Mouse (Mus musculus) forebrain, embryonic 12.5 days (tissue): ENCODE measurements around the gene Zfp217. TPM values are rescaled to one million over a fixed set of nuclear protein-coding genes. Genes with fewer than 3 reads are reported as not detected.
"Not testable (repeated sequence)": the region's sequence is repeated elsewhere in the genome, so short reads cannot be mapped to it uniquely, and the experiment has no call there.

Experiments used
- ATAC-seq: fragments of 200-750 bp; cut with Nextera tagmentation; 2 replicates; pipeline ENCODE4 v1.8.0; 2017; ENCODE audit warnings: moderate TSS enrichment; ENCODE audit not compliant: low FRiP score
- H3K27ac ChIP-seq: fragments of 300-500 bp; sonication (generic); 2 replicates; pipeline ENCODE4 v1.5.1; 2016; ENCODE audit warnings: mild to moderate bottlenecking
- H3K27me3 ChIP-seq: fragments of 300-500 bp; sonication (generic); 2 replicates; pipeline ENCODE4 v1.6.1; 2016; ENCODE audit warnings: mild to moderate bottlenecking
- H3K36me3 ChIP-seq: fragments of 300-500 bp; sonication (generic); replicated peaks from 2 replicates; pipeline ENCODE4 v1.6.1; 2016; ENCODE audit warnings: mild to moderate bottlenecking
- H3K4me1 ChIP-seq: fragments of 300-500 bp; sonication (generic); 2 replicates; pipeline ENCODE4 v1.6.1; 2016
- H3K4me2 ChIP-seq: fragments of 300-500 bp; sonication (generic); 2 replicates; pipeline ENCODE4 v1.6.1; 2016; ENCODE audit warnings: mild to moderate bottlenecking, moderate library complexity
- H3K4me3 ChIP-seq: fragments of 300-500 bp; sonication (generic); replicated peaks from 2 replicates; pipeline ENCODE4 v1.5.1; 2016; ENCODE audit warnings: mild to moderate bottlenecking
- H3K9ac ChIP-seq: fragments of 300-500 bp; sonication (generic); 2 replicates; pipeline ENCODE4 v1.6.1; 2016; ENCODE audit warnings: mild to moderate bottlenecking
- H3K9me3 ChIP-seq: fragments of 300-500 bp; sonication (generic); 2 replicates; pipeline ENCODE4 v1.6.1; 2016
- WGBS: fragments of 180-500 bp; shearing (Covaris S2); methylation state at CpG from one replicate; pipeline ENCODE4 v1.1.7; 2016; 5-methylcytosine and 5-hydroxymethylcytosine counted together
- polyA plus RNA-seq: library from polyadenylated mRNA; unstranded; fragments of >200 nt; fragmentation: Nextera tagmentation; extraction: Ambion mirVana; gene quantifications from 2 replicates; pipeline ENCODE4 v1.2.1, GENCODE M21; 2016

The Zfp217 gene
- 3.6 and 4.5 TPM in 2 replicates for polyA plus RNA-seq

DNA sequence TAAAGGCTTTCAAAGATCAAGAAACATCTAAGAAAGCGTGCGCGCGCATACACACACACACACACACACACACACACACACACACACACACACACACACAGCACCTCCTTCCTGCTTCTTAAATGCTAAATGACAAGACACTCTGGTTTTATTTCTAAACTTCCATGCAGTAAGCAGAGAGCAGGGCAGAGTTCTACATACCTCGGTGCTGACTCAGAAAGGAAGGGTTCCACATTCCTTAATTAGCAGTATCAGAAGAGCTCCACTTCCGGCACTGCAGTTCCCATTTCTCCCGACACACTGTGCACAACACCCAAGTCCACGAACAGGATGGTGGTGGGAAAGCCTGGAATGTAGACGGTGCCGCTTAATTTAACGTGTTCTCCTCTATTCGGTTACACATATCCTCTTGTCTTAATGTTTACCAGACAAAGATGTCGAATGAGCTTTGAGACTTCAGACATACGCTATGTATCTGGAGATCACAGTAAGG, at the start of gene Zfp217:
Gene Zfp217 (minus strand): TSS at position 443 of the 493 bp plus-strand sequence.
- WGBS, result 75% methylated on average over 14 of the region's 14 CpGs
- Histone ChIP-seq H3K27me3 (0 out of 2 replicates have a peak, but pooled peaks cover under 1% of the 10 kb centered on the region), H3K9me3 (no peaks in the 10 kb centered on the region), H3K4me1 (no peaks in the 10 kb centered on the region), H3K4me3 (no peak within 1 kb of the TSS), H3K4me2 (no peak within 1 kb of the TSS), H3K9ac (no peak within 1 kb of the TSS), H3K36me3 (no peaks in the 10 kb centered on the region), H3K27ac (no peak within 1 kb of the TSS)
- ATAC-seq, result no peak

DNA sequence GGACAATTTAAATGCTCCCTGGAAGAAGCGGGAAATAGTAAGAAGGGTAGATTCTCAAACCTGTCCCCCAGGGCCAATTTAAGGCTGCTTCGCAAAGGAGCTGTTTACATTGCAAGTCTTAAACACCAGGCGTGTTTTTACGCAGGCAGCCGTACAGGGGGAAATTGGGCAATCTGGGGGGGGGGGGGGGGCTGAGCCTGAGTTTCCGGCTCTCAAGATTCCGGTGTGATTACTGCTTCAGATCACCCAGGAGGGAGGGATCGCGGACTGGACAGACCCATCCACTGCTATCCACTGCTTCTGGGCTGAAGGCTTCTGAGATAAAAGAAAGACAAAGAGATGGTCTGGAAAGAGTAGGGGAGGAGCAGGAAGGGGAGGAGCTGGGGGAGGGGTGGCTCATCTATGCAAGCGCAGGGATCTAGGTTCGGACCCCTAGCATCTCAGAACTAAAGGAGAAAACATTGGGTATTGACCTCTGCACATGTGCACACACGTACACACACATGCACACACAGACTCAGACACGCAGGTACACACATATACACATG, 47.7 kb upstream of the Zfp217 start:
- H3K9me3 ChIP-seq, result no peaks in the 10 kb centered on the region
- H3K4me3 ChIP-seq, result no peak overlapping the region
- H3K4me2 ChIP-seq, result no peak overlapping the region
- no peaks in the 10 kb centered on the region for H3K27me3 ChIP-seq
- H3K27ac ChIP-seq, result no peak overlapping the region
- no peak for ATAC-seq
- no peak overlapping the region for H3K9ac ChIP-seq
- H3K36me3 ChIP-seq, result no peaks in the 10 kb centered on the region
- 80% methylated on average over 12 of the region's 13 CpGs for WGBS
- H3K4me1 ChIP-seq, result peaks cover 18% of the 10 kb centered on the region

DNA sequence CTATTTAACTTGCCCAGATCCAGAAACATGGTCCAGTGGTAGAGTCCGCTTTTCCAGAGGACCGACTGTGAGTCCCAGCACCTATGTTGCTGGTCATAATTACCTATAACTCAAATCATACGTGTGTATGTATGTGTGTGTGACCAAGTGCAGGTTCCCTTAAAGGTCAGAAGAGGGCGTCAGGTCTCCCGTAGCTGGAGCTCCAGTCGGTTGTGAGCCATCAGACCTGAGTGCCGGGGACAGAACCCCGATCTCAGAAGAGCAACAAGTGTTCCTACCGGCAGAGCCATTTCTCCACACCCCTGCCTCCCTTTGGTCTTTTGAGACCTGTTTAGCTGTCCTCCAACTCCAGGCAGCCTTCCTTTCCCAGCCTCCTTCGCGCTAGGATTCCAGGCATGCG, 46.9 kb upstream of the Zfp217 start:
- H3K36me3 ChIP-seq, result no peaks in the 10 kb centered on the region
- no peak overlapping the region for H3K4me2 ChIP-seq
- no peak overlapping the region for H3K27ac ChIP-seq
- peaks cover 18% of the 10 kb centered on the region for H3K4me1 ChIP-seq
- no peak overlapping the region for H3K4me3 ChIP-seq
- WGBS, result 94% methylated on average over 12 of the region's 12 CpGs
- ATAC-seq, result no peak
- H3K27me3 ChIP-seq, result no peaks in the 10 kb centered on the region
- no peak overlapping the region for H3K9ac ChIP-seq
- H3K9me3 ChIP-seq, result no peaks in the 10 kb centered on the region

DNA sequence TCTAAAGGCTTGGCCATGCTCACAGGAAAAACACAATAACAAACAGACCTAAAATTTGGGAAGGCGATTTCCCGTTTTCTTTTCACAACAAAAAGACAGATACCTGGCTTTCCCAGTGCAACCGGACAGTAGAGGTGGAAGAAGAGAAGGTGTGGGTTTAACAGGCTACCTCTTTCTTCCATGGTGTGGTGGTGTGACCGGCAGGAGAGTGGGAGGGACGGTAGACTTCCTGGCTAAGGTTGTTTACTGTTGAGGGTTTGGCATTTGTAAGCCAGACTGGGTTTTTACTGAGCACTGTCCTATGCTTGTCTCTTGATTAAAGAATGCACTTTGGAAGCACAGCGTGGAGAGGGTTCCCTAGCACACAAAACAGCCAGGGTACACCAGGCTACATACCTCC, 45.9 kb upstream of the Zfp217 start:
- Histone ChIP-seq H3K27ac (peak overlapping the region; percentile 88), H3K9me3 (no peaks in the 10 kb centered on the region), H3K36me3 (no peaks in the 10 kb centered on the region), H3K27me3 (no peaks in the 10 kb centered on the region), H3K4me1 (peaks cover 18% of the 10 kb centered on the region), H3K4me2 (peak overlapping the region; percentile 49), H3K4me3 (peak overlapping the region; percentile 27), H3K9ac (peak overlapping the region; percentile 36)
- 0 out of 2 replicates have a peak, but pooled peaks have one; percentile 37 for ATAC-seq
- WGBS, result 13% methylated on average over 6 of the region's 6 CpGs

DNA sequence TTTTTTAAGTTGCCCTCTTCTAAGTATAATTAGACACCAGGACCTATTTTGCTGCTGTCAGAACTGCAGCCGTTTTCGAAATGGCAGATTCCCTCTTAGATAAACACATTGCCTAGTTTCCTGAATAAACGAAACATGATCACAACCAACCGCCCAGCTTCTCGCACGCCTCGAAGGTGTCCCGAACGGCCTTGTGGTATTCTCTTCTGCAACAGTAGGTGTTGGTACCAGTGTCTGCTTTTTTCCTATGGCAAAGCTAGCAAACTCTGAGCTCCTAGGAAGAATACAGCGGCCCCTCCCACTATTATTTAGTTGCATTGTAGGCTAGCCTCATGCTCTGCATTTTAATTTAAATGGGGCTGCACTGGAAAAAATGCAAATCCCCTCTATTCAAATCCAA, 45.3 kb upstream of the Zfp217 start:
- 2% methylated on average over 10 of the region's 10 CpGs for WGBS
- H3K4me1 ChIP-seq, result peaks cover 18% of the 10 kb centered on the region
- ATAC-seq, result peak; percentile 77
- H3K36me3 ChIP-seq, result no peaks in the 10 kb centered on the region
- H3K27ac ChIP-seq, result peak overlapping the region; percentile 88
- no peaks in the 10 kb centered on the region for H3K9me3 ChIP-seq
- H3K9ac ChIP-seq, result peak overlapping the region; percentile 36
- H3K27me3 ChIP-seq, result no peaks in the 10 kb centered on the region
- H3K4me3 ChIP-seq, result peak overlapping the region; percentile 27
- peak overlapping the region; percentile 49 for H3K4me2 ChIP-seq

DNA sequence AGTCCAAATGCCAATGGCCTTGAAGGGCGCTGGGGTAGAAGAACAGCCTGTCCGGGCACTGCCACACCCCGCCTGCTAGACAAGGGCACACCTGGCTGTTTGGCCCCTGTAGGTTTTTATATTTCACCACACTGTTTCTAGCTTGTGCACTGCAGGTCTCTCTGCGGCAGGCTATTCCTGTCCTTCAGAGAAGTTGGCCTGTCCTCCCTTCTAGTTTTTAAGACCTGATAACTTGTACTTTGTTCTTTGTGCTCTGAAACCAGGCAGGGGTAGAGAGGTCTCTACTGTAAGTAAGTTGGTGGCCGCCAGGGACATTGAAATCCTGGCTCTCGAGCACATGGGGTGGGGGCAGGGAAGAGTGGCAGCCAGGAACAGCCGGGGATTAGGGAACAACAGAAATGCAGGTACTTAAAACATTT, 44.8 kb upstream of the Zfp217 start:
- WGBS, result 26% methylated on average over 7 of the region's 7 CpGs
- Histone ChIP-seq H3K4me3 (peak overlapping the region; percentile 27), H3K4me1 (peaks cover 18% of the 10 kb centered on the region), H3K27ac (peak overlapping the region; percentile 88), H3K4me2 (peak overlapping the region; percentile 49), H3K9ac (peak overlapping the region; percentile 42; the same call in 1 of the 2 replicates), H3K27me3 (no peaks in the 10 kb centered on the region), H3K36me3 (no peaks in the 10 kb centered on the region), H3K9me3 (no peaks in the 10 kb centered on the region)
- peak; percentile 77 for ATAC-seq

DNA sequence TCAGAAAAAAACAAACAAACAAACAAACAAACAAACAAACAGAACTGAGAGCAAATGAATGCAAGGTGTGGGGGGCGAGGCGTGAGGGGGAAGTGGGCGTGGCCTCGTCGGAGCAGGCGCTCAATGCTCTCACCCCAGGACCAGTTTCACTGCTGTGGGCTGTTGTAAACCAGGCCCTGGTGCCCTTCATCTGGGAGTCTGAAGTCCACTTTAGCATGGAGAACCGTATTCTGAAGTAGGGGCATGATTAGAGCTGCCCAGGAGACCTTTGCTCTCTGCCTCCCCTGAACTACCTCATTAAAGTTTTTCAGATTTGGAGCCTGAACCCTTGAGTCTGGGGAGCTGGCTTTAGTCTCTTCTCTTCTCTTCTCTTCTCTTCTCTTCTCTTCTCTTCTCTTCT, 40.8 kb upstream of the Zfp217 start:
- H3K9me3 ChIP-seq, result no peaks in the 10 kb centered on the region
- H3K4me3 ChIP-seq, result no peak overlapping the region
- ATAC-seq, result no peak
- no peak overlapping the region for H3K4me2 ChIP-seq
- H3K27me3 ChIP-seq, result no peaks in the 10 kb centered on the region
- H3K9ac ChIP-seq, result no peak overlapping the region
- 93% methylated on average over 7 of the region's 7 CpGs for WGBS
- peaks cover 23% of the 10 kb centered on the region for H3K4me1 ChIP-seq
- no peak overlapping the region for H3K27ac ChIP-seq
- H3K36me3 ChIP-seq, result no peaks in the 10 kb centered on the region

DNA sequence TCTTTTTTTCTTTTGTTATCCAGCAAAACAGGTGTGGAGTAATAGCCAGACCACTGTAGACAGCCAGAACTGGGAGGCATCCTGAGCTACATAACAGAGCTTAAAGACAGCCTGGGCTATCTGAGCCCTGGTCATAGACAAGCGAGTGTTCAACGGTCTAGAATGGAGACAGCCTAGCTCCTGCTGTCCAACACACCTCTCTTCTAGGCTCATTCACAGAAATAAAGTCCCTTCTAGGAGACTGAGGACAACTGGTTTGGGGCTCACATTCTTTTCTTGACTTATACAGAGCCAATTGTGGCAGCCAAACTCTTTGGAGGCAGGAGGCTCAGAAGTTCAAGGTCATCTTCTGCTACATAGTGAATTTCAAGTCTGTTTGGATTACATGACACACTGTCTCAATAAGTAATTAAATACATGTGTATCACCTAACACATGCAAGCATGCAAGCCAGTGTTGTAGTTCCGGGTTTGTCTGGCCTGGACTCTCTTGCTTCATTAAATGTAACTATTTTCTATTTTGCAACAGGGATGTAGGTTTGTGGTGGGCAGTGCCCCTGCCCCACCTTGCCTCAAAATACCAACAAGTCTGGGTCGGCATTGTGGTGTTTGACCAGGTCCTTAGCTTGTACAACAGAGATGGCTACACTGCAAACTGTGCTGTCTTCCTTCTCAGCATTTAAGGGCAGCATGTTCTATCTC, 37.4 kb upstream of the Zfp217 start:
- no peak overlapping the region for H3K9ac ChIP-seq
- H3K27ac ChIP-seq, result no peak overlapping the region
- WGBS, result 75% methylated on average over 4 of the region's 4 CpGs
- H3K4me2 ChIP-seq, result peak overlapping the region; percentile 66; the same call in 1 of the 2 replicates
- no peaks in the 10 kb centered on the region for H3K9me3 ChIP-seq
- no peak; the same call in 1 of the 2 replicates for ATAC-seq
- no peaks in the 10 kb centered on the region for H3K36me3 ChIP-seq
- H3K4me1 ChIP-seq, result peaks cover 9% of the 10 kb centered on the region; the same call in 1 of the 2 replicates
- H3K4me3 ChIP-seq, result no peak overlapping the region
- no peaks in the 10 kb centered on the region for H3K27me3 ChIP-seq

DNA sequence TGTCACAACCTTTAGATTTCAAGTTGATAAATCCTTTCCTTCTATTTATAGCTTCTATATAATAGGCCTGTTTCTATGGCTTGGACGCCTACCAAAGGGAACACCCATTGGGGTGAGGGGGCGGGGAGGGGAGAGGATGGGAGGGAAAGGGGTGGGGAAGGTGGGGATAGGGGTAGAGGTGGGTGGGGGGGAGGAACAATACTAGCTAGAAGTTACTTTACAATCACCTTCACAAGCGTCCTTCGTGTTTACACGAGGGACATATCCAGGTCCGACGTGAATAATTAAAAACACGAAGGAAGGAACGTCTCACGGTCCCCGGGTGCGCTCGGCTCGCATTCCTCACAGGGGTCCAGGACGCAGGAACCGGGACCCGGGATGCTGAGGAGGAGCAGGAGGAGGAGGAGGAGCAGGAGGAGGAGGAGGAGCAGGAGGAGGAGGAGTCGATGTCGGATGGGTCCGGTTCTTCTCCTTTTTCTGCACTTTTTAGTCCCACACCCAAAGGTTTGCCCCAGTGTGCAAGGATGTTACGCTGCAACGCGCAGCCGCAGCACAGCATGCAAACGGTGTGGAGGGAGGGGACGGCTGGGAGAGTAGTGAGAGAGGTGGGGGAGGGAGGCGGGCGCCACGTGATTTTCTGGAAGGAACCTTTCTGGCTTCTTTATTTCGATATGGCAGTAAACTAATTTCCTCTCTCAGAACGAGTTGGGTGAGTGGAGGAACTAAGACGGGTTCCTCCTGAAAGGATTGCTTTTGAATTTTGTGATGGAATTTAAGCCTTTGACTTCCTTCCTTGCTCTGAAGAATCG, 36.5 kb upstream of the Zfp217 start:
- H3K27ac ChIP-seq, result peak overlapping the region; percentile 50; the same call in 1 of the 2 replicates
- WGBS, result 1% methylated on average over 32 of the region's 33 CpGs
- H3K27me3 ChIP-seq, result no peaks in the 10 kb centered on the region
- H3K4me2 ChIP-seq, result peak overlapping the region; percentile 66
- H3K9me3 ChIP-seq, result no peaks in the 10 kb centered on the region
- ATAC-seq, result peak; percentile 93
- H3K4me1 ChIP-seq, result peaks cover 9% of the 10 kb centered on the region; the same call in 1 of the 2 replicates
- H3K9ac ChIP-seq, result peak overlapping the region; percentile 61
- H3K4me3 ChIP-seq, result peak overlapping the region; percentile 47
- H3K36me3 ChIP-seq, result no peaks in the 10 kb centered on the region

DNA sequence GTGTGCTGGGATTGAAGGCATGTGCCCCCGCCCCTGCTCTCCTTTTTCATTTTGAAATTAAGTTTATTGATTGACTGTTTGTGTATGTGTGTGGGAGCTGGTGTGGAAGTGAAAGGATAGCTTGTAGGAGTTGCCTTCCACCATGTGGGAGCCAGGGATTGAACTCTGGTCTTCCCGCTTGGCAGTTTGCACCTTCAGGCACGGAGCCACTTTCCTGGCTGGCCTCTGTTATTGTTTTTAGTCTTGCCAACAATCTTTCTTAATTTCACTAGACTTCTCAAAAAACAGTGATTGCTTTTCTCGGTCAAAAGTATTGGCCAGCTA, 35.9 kb upstream of the Zfp217 start:
- WGBS, result 79% methylated on average over 4 of the region's 4 CpGs
- ATAC-seq, result no peak
- H3K4me3 ChIP-seq, result no peak overlapping the region

DNA sequence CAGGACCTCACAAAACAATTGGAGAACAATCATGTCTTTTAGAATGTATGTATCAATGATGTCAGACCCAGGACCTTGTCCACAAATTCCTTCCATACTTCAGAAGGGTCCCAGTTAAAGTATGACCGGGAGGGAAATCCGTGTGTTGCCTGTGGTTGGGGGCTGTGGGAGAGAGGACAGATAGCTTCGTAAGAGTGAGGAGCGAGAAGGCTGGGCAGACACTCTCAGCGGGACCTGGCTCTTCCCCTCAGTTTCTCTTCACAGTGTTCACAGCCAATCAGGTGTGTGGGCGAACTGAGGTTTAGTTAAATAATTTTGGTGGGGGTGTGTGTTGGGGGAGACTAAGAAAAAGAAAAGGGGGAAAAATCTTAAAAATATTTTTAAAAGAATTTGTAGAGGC, 34.0 kb upstream of the Zfp217 start:
- no peak for ATAC-seq
- H3K27ac ChIP-seq, result no peak overlapping the region
- H3K4me3 ChIP-seq, result no peak overlapping the region
- H3K27me3 ChIP-seq, result 0 out of 2 replicates have a peak, but pooled peaks cover 4% of the 10 kb centered on the region
- WGBS, result 91% methylated on average over 6 of the region's 6 CpGs
- H3K9me3 ChIP-seq, result no peaks in the 10 kb centered on the region
- no peak overlapping the region for H3K4me2 ChIP-seq
- peaks cover 17% of the 10 kb centered on the region for H3K4me1 ChIP-seq
- no peak overlapping the region for H3K9ac ChIP-seq
- no peaks in the 10 kb centered on the region for H3K36me3 ChIP-seq

More for the DNA sequence above, 35.9 kb upstream of the Zfp217 start:
- Histone ChIP-seq H3K36me3 (no peaks in the 10 kb centered on the region), H3K4me1 (peaks cover 9% of the 10 kb centered on the region; the same call in 1 of the 2 replicates), H3K27me3 (no peaks in the 10 kb centered on the region), H3K9ac (no peak overlapping the region), H3K4me2 (peak overlapping the region; percentile 66), H3K9me3 (no peaks in the 10 kb centered on the region), H3K27ac (no peak overlapping the region)

DNA sequence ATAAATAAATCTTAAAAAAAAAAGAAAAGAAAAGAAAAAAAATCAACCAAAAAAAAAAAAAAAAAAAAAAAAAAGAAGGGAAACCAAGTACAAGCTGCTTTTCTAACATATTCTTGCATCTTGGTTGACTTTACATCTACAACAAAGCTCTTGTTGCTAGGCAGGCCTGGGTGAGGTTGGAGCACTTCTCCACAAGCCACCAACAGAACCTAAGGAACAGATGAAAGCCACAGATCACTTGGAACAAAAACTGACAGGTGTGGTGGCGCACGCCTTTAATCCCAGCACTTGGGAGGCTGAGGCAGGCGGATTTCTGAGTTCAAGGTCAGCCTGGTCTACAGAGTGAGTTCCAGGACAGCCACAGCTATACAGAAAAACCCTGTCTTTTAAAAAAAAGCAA, 32.9 kb upstream of the Zfp217 start:
- H3K27me3 ChIP-seq, H3K27ac ChIP-seq, H3K9ac ChIP-seq, H3K36me3 ChIP-seq, H3K4me3 ChIP-seq, H3K4me2 ChIP-seq, H3K9me3 ChIP-seq, ATAC-seq: not testable (repeated sequence)
- 91% methylated on average over 3 of the region's 3 CpGs for WGBS
- H3K4me1 ChIP-seq, result peaks cover 25% of the 10 kb centered on the region
